Mouse (Mus musculus): ENCODE results near the gene Pxk. TPM values are rescaled to one million over a fixed set of nuclear protein-coding genes. Genes with fewer than 3 reads are reported as not detected.
A peak's percentile ranks its signal among the peaks of the same experiment; 100 is the strongest.

Gene Pxk
- polyA plus RNA-seq, 1 experiment from 2014 or later = 15.7 TPM

DNA sequence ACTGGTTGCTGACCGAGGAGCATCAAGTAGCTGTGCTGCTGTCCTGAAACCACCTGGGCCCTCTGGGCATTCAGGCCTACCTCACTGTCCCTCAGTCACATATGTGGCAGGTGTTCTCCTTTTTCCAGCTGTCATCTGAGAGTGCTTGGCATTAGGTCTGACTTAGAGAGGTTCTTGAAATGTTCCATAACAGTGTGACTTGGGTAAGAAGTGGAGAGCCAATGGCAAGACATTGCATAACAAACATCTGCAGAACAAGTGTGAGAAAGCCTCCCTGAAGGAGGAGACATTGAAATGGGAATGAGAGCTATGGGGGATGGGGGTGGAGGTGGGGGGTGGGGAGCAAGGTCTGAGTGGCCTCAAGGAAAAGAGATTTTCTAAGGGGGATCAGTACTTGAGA is 15.1 kb upstream of the Pxk start:
- H3K4me2 ChIP-seq (ENCODE audit: low read depth, low read length) = no peak overlapping the region
- no peak overlapping the region for H3K4me3 ChIP-seq (ENCODE audit: low read depth, low read length)
- ATAC-seq (no peak), DNase-seq (no peak)
- H3K27me3 ChIP-seq (ENCODE audit: insufficient read depth, low read length) = no peaks in the 10 kb centered on the region
- H3K9ac ChIP-seq (replicated peaks) = no peak overlapping the region
- TF ChIP-seq EP300 (IDR thresholded peaks at IDR 0.05; ENCODE audit: low read depth) (no peak), CTCF (IDR thresholded peaks at IDR 0.05; ENCODE audit: low read depth) (no peak)
- WGBS (ENCODE audit: insufficient replicate concordance) = 78% methylated on average over 1 of the region's 1 CpGs
- H3K9me3 ChIP-seq (ENCODE audit: low read length) = no peaks in the 10 kb centered on the region
- peaks cover 16% of the 10 kb centered on the region for H3K4me1 ChIP-seq (ENCODE audit: insufficient read depth)
- H3K27ac ChIP-seq (ENCODE audit: low read depth) = no peak overlapping the region
- H3K36me3 ChIP-seq (replicated peaks; ENCODE audit: insufficient read depth, low read length) = peaks cover 33% of the 10 kb centered on the region

DNA sequence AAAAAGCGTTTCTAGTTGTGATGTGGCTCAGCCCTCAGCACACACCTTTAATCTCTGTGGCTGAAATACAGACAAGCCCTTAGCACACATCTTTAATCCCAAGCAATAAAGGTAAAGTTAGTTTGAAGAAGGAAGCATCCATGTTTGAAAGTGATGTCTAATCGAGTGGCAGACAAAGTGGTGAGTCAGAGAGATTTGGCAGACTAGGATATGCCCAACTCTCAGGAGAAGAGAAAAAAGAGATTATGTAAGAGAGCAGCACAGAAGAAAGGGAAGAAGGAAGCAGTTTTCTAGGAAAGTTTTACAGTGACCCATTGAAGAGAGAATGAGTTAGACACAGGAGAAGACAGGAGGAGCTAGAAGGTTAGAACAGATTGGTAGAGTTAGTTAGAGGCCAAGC is 9.0 kb upstream of the Pxk start:
- no peak overlapping the region for H3K4me3 ChIP-seq (ENCODE audit: low read depth, low read length)
- 83% methylated on average over 2 of the region's 2 CpGs for WGBS (ENCODE audit: insufficient replicate concordance)
- DNase-seq = no peak
- H3K27ac ChIP-seq (ENCODE audit: low read depth) = no peak overlapping the region
- H3K9me3 ChIP-seq (ENCODE audit: low read length) = no peaks in the 10 kb centered on the region
- peaks cover 37% of the 10 kb centered on the region for H3K36me3 ChIP-seq (replicated peaks; ENCODE audit: insufficient read depth, low read length)
- no peak overlapping the region for H3K4me2 ChIP-seq (ENCODE audit: low read depth, low read length)
- no peaks in the 10 kb centered on the region for H3K27me3 ChIP-seq (ENCODE audit: insufficient read depth, low read length)
- ATAC-seq = no peak
- H3K9ac ChIP-seq (replicated peaks) = no peak overlapping the region
- H3K4me1 ChIP-seq (ENCODE audit: insufficient read depth) = peaks cover 14% of the 10 kb centered on the region
- TF ChIP-seq EP300 (IDR thresholded peaks at IDR 0.05; ENCODE audit: low read depth) = no peak
- no peak for TF ChIP-seq CTCF (IDR thresholded peaks at IDR 0.05; ENCODE audit: low read depth)

DNA sequence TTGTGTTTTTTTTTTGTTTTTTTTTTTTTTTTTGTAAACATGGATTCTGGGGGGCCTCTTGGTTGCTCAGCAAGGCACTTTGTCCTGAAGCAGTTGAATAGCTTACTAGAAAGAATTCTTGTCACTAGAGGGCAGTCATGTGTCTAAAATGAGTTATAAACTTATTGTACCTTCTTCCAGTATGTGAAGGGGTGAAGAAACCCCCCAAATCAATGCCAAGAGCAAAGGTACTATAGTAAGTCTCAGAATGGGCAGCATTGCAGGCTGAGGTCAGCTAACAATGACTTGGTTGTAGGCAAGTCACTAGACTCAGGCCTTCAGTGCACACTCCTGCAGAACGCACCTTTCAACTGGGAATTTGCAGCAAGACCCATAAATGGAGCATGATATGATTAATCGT is 5.4 kb upstream of the Pxk start:
- Histone ChIP-seq H3K9me3 (ENCODE audit: low read length) (no peaks in the 10 kb centered on the region), H3K4me1 (ENCODE audit: insufficient read depth) (peaks cover 31% of the 10 kb centered on the region), H3K9ac (replicated peaks) (no peak overlapping the region), H3K27ac (ENCODE audit: low read depth) (no peak overlapping the region), H3K27me3 (ENCODE audit: insufficient read depth, low read length) (no peaks in the 10 kb centered on the region), H3K4me3 (ENCODE audit: low read depth, low read length) (no peak overlapping the region), H3K4me2 (ENCODE audit: low read depth, low read length) (no peak overlapping the region), H3K36me3 (replicated peaks; ENCODE audit: insufficient read depth, low read length) (peaks cover 14% of the 10 kb centered on the region)
- ATAC-seq (no peak), DNase-seq (no peak)
- peak; percentile 58 for TF ChIP-seq CTCF (IDR thresholded peaks at IDR 0.05; ENCODE audit: low read depth)
- TF ChIP-seq EP300 (IDR thresholded peaks at IDR 0.05; ENCODE audit: low read depth) = no peak
- WGBS (ENCODE audit: insufficient replicate concordance) = 74% methylated on average over 2 of the region's 2 CpGs

DNA sequence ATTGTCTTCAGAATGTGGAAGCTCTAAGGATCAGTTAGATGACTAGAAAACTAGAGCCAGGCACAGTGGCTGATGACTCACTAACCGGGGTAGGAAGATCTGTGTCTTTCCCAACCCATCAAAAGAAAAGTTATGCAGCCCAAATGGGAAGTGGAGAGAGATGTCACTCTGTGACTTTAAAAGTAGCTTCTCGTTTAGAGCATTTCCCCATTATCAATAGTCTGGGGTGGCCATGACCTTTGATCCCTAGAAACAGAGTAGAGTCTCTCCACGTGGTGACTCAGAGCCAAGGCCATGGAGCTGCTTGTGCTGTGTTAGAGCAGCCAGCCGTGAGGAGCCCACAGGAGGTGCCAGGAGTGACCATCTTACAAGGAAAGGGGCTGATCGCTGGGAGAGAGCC is 4.6 kb upstream of the Pxk start:
- Histone ChIP-seq H3K4me1 (ENCODE audit: insufficient read depth) (peaks cover 31% of the 10 kb centered on the region), H3K27me3 (ENCODE audit: insufficient read depth, low read length) (no peaks in the 10 kb centered on the region), H3K27ac (ENCODE audit: low read depth) (no peak overlapping the region), H3K4me2 (ENCODE audit: low read depth, low read length) (peak overlapping the region; percentile 29; the same call in 1 of the 2 replicates), H3K9ac (replicated peaks) (no peak overlapping the region), H3K36me3 (replicated peaks; ENCODE audit: insufficient read depth, low read length) (peaks cover 10% of the 10 kb centered on the region), H3K4me3 (ENCODE audit: low read depth, low read length) (no peak overlapping the region), H3K9me3 (ENCODE audit: low read length) (no peaks in the 10 kb centered on the region)
- peak; percentile 35 for DNase-seq
- 35% methylated on average over 5 of the region's 5 CpGs for WGBS (ENCODE audit: insufficient replicate concordance)
- ATAC-seq = peak; percentile 14; the same call in 1 of the 2 replicates
- TF ChIP-seq EP300 (IDR thresholded peaks at IDR 0.05; ENCODE audit: low read depth) (no peak), CTCF (IDR thresholded peaks at IDR 0.05; ENCODE audit: low read depth) (no peak)

DNA sequence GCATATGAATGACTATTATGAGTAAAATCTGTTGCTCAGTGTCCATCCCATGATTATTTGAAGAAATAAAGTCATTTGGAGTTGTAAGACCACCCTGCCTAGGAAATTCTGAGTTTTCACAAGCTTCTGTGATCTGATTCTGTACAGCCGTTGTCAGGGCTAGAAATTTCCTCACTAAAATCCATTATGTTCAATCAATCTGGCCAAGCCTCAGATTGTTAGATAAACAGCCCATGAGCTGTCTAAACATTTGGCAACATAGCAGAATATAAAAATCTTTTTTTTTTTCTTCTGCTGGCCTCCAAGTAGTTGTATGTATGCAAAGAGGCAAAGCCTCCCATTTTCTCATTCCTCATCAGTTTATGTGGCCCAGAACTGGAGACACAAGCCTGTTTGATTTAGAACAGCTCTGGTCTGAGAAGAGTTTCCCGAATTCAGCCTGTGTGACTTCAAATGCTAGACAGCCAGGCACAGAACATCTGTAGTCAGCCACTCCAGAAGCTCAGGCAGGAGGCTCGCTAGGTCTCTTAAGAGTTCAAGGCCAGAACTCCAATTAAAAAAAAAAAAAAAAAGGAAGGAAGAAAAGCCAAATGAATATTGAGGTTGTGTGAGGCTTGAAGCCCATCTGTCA is 3.0 kb upstream of the Pxk start:
- no peak for DNase-seq

DNA sequence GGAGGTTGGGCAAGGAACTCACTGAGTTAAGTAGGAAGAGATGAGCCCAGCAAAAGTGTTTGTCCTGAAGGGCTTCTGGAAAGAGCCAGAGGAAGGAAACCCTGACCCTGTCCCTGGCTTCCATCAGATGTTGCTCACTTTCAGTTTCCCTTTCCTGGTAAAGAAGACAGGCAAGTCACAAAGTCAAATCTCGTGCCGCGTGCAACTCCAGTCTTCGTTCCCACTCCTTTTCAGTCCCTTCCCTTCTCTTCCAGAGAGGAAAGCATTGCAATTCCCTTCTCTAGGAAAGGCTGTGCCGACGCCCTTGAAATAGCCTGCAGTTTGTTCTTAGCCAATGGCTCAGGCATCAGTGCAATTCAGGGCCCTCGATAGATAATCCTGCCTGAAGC is 2.5 kb upstream of the Pxk start:
- peak overlapping the region; percentile 67 for H3K27ac ChIP-seq (ENCODE audit: low read depth)
- no peak for DNase-seq
- peak overlapping the region; percentile 39; the same call in 1 of the 2 replicates for H3K9ac ChIP-seq (replicated peaks)
- H3K4me3 ChIP-seq (ENCODE audit: low read depth, low read length) = no peak overlapping the region
- H3K27me3 ChIP-seq (ENCODE audit: insufficient read depth, low read length) = no peaks in the 10 kb centered on the region
- TF ChIP-seq CTCF (IDR thresholded peaks at IDR 0.05; ENCODE audit: low read depth) (no peak), EP300 (IDR thresholded peaks at IDR 0.05; ENCODE audit: low read depth) (no peak; the same call in 1 of the 2 replicates)
- peak overlapping the region; percentile 49 for H3K4me2 ChIP-seq (ENCODE audit: low read depth, low read length)
- 29% methylated on average over 7 of the region's 7 CpGs for WGBS (ENCODE audit: insufficient replicate concordance)
- ATAC-seq = no peak
- peaks cover 37% of the 10 kb centered on the region for H3K4me1 ChIP-seq (ENCODE audit: insufficient read depth)
- no peaks in the 10 kb centered on the region for H3K9me3 ChIP-seq (ENCODE audit: low read length)
- H3K36me3 ChIP-seq (replicated peaks; ENCODE audit: insufficient read depth, low read length) = no peaks in the 10 kb centered on the region

More for the DNA sequence above, 3.0 kb upstream of the Pxk start:
- TF ChIP-seq CTCF (IDR thresholded peaks at IDR 0.05; ENCODE audit: low read depth) (no peak), EP300 (IDR thresholded peaks at IDR 0.05; ENCODE audit: low read depth) (no peak)
- Histone ChIP-seq H3K4me2 (ENCODE audit: low read depth, low read length) (peak overlapping the region; percentile 49), H3K27ac (ENCODE audit: low read depth) (peak overlapping the region; percentile 67), H3K4me3 (ENCODE audit: low read depth, low read length) (no peak overlapping the region), H3K27me3 (ENCODE audit: insufficient read depth, low read length) (no peaks in the 10 kb centered on the region), H3K4me1 (ENCODE audit: insufficient read depth) (peaks cover 37% of the 10 kb centered on the region), H3K36me3 (replicated peaks; ENCODE audit: insufficient read depth, low read length) (peaks cover under 1% of the 10 kb centered on the region; the same call in 1 of the 2 replicates), H3K9ac (replicated peaks) (peak overlapping the region; percentile 39; the same call in 1 of the 2 replicates), H3K9me3 (ENCODE audit: low read length) (no peaks in the 10 kb centered on the region)
- no peak for ATAC-seq
- 23% methylated on average over 3 of the region's 3 CpGs for WGBS (ENCODE audit: insufficient replicate concordance)

Measured in liver, postnatal 0 days (tissue).